9 mouse cellular contexts compared by ENCODE assay signal in genomic region chr16:93797021-93797840, GRCm38 (mm10). TPM values are rescaled to one million over a fixed set of nuclear protein-coding genes. Genes with fewer than 3 reads are reported as not detected.
DNase-seq lines count a peak whose midpoint lies in the region; ATAC-seq and TF ChIP-seq lines count a peak whose summit lies in the region.
"Had no signal": no experiment of that assay in that cellular context is flagged by ENCODE, and none has a peak within 500 bp of the region (broad histone marks: within the 10 kb centered on the region; RNA-seq: fewer than 3 reads in every experiment).

No protein-coding gene starts in this region.

- TF ChIP-seq POLR2A in kidney, adult 2 months (IDR thresholded peaks at IDR 0.05; ENCODE audit: low read depth, low read length) = no peak

- DNase-seq in kidney, postnatal 14 days = peak; percentile 51
- no peak for DNase-seq in kidney, adult 2 months
- peak; percentile 50 for DNase-seq in NIH3T3 (ENCODE audit: low read depth)
- peak; percentile 64 for DNase-seq in cerebellum, adult 18-20 months
- no peak for DNase-seq in testis, postnatal 10 days (ENCODE audit: low spot score)
- no peak for DNase-seq in embryo, embryonic 10.5 days (ENCODE audit: low spot score)

- no peak for TF ChIP-seq CTCF in kidney, adult 2 months (conservative IDR thresholded peaks at IDR 0.05; ENCODE audit: insufficient read depth, insufficient read length, low read depth, low read length)

- H3K27me3 ChIP-seq in kidney, adult 2 months (replicated peaks; ENCODE audit: control insufficient read depth, insufficient read depth, low read length) = no peaks in the 10 kb centered on the region
- no peaks in the 10 kb centered on the region for H3K27me3 ChIP-seq in intestine, embryonic 16.5 days (replicated peaks; ENCODE audit: control insufficient read depth, insufficient read depth, low read length)
- H3K27me3 ChIP-seq: neural tube, embryonic 13.5 days had no signal

- 72% methylated on average over 12 of the region's 12 CpGs for WGBS in kidney, adult 2 months
- WGBS in intestine, embryonic 16.5 days = 72% methylated on average over 12 of the region's 12 CpGs

- H3K9ac ChIP-seq in intestine, embryonic 16.5 days (ENCODE audit: low read depth, low read length) = no peak overlapping the region
- H3K9ac ChIP-seq: liver, embryonic 14.5 days; neural tube, embryonic 13.5 days had no signal

- H3K4me2 ChIP-seq in intestine, embryonic 16.5 days (ENCODE audit: low read depth, low read length) = no peak overlapping the region
- H3K4me2 ChIP-seq: neural tube, embryonic 13.5 days had no signal

- no peak overlapping the region for H3K4me3 ChIP-seq in kidney, adult 2 months (ENCODE audit: insufficient read depth, low read depth, low read length)
- no peak overlapping the region for H3K4me3 ChIP-seq in intestine, embryonic 16.5 days (ENCODE audit: low read length)
- H3K4me3 ChIP-seq: neural tube, embryonic 13.5 days had no signal

- H3K36me3 ChIP-seq in kidney, adult 2 months (ENCODE audit: control insufficient read depth, insufficient read depth, low read length) = no peaks in the 10 kb centered on the region
- no peaks in the 10 kb centered on the region for H3K36me3 ChIP-seq in intestine, embryonic 16.5 days (ENCODE audit: control insufficient read depth, insufficient read depth, low read length)

- H3K27ac ChIP-seq in kidney, adult 2 months (ENCODE audit: insufficient read depth, low read depth, low read length) = no peak overlapping the region
- peak overlapping the region; percentile 69 for H3K27ac ChIP-seq in intestine, embryonic 16.5 days (ENCODE audit: low read length)
- H3K27ac ChIP-seq: liver, embryonic 14.5 days; neural tube, embryonic 13.5 days had no signal

- no peaks in the 10 kb centered on the region; the same call in 1 of the 2 replicates for H3K9me3 ChIP-seq in intestine, embryonic 16.5 days (ENCODE audit: control insufficient read depth, low read length)
- H3K9me3 ChIP-seq: neural tube, embryonic 13.5 days had no signal

- peak; percentile 66 for ATAC-seq in intestine, embryonic 16.5 days

- peaks cover 11% of the 10 kb centered on the region; the same call in 1 of the 2 replicates for H3K4me1 ChIP-seq in kidney, adult 2 months (ENCODE audit: control insufficient read depth, insufficient read depth, low read length)
- H3K4me1 ChIP-seq in intestine, embryonic 16.5 days (ENCODE audit: control insufficient read depth, insufficient read depth, low read length) = peaks cover 22% of the 10 kb centered on the region
- H3K4me1 ChIP-seq: neural tube, embryonic 13.5 days had no signal

RNA-seq across cellular contexts. Expression of gene Morc3, which starts 34.7 kb away (rescaled TPM):
- polyA plus RNA-seq in kidney, adult 2 months (2012; rRNA removed) = 5.3 and 6.4 TPM in 2 replicates
- 26.9 and 33.3 TPM in 2 replicates for polyA plus RNA-seq in intestine, embryonic 16.5 days (2015; fragmentation: Nextera tagmentation; extraction: Ambion mirVana)

Comparison
In these comparisons a context has a peak if more than half of its experiments do, and no peak if none do; other contexts are left out.
1. DNase-seq: peak in kidney, postnatal 14 days (single experiment), NIH3T3 (single experiment) and cerebellum, adult 18-20 months (2 of 2); none in kidney, adult 2 months (single experiment), testis, postnatal 10 days (single experiment) and embryo, embryonic 10.5 days (single experiment).